Mouse (Mus musculus) embryonic facial prominence, embryonic 12.5 days (tissue): Measurements from ENCODE around the gene Prpsap2. TPM values are rescaled to one million over a fixed set of nuclear protein-coding genes. Genes with fewer than 3 reads are reported as not detected.
"Not testable (repeated sequence)": the region's sequence is repeated elsewhere in the genome, so short reads cannot be mapped to it uniquely, and the experiment has no call there.

Experiments used
- ATAC-seq: fragments of 200-750 bp; cut with Nextera tagmentation; 2 replicates; pipeline ENCODE4 v1.8.0; 2017; ENCODE audit not compliant: insufficient number of reproducible peaks, insufficient read depth, low FRiP score, low TSS enrichment
- H3K27ac ChIP-seq: fragments of 300-500 bp; sonication (generic); 2 replicates; pipeline ENCODE4 v1.5.1; 2016; ENCODE audit warnings: mild to moderate bottlenecking
- H3K27me3 ChIP-seq: fragments of 300-500 bp; sonication (generic); 2 replicates; pipeline ENCODE4 v1.6.1; 2016; ENCODE audit warnings: mild to moderate bottlenecking, moderate library complexity
- H3K36me3 ChIP-seq: fragments of 300-500 bp; sonication (generic); 2 replicates; pipeline ENCODE4 v1.6.1; 2016; ENCODE audit warnings: mild to moderate bottlenecking
- H3K4me1 ChIP-seq: fragments of 300-500 bp; sonication (generic); 2 replicates; pipeline ENCODE4 v1.6.1; 2016
- H3K4me2 ChIP-seq: fragments of 300-500 bp; sonication (generic); replicated peaks from 2 replicates; pipeline ENCODE4 v1.6.1; 2016; ENCODE audit warnings: mild to moderate bottlenecking, moderate library complexity
- H3K4me3 ChIP-seq: fragments of 300-500 bp; sonication (generic); 2 replicates; pipeline ENCODE4 v1.5.1; 2016; ENCODE audit warnings: mild to moderate bottlenecking
- H3K9ac ChIP-seq: fragments of 300-500 bp; sonication (generic); 2 replicates; pipeline ENCODE4 v1.6.1; 2016; ENCODE audit warnings: mild to moderate bottlenecking, moderate library complexity
- H3K9me3 ChIP-seq: fragments of 300-500 bp; sonication (generic); 2 replicates; pipeline ENCODE4 v1.6.1; 2016; ENCODE audit warnings: mild to moderate bottlenecking, moderate library complexity
- WGBS: fragments of 180-500 bp; shearing (Covaris S2); methylation state at CpG from one replicate; pipeline ENCODE4 v1.1.7; 2016; 5-methylcytosine and 5-hydroxymethylcytosine counted together
- polyA plus RNA-seq: library from polyadenylated mRNA; unstranded; fragments of >200 nt; fragmentation: Nextera tagmentation; extraction: Ambion mirVana; gene quantifications from 2 replicates; pipeline ENCODE4 v1.2.1, GENCODE M21; 2016

Gene Prpsap2
- polyA plus RNA-seq, result 34.8 and 34.9 TPM in 2 replicates

- H3K27me3 ChIP-seq, result no peaks in the 10 kb centered on the region
- H3K4me3 ChIP-seq, result peak within 1 kb of the TSS; percentile 50
- H3K36me3 ChIP-seq, result no peaks in the 10 kb centered on the region
- H3K4me1 ChIP-seq, result peaks cover 5% of the 10 kb centered on the region; the same call in 1 of the 2 replicates
- under 1% methylated on average over 51 of the region's 51 CpGs for WGBS
- ATAC-seq, result peak; percentile 91
- peak within 1 kb of the TSS; percentile 52 for H3K4me2 ChIP-seq
- H3K9me3 ChIP-seq, result no peaks in the 10 kb centered on the region
- H3K27ac ChIP-seq, result peak within 1 kb of the TSS; percentile 85
- H3K9ac ChIP-seq, result peak within 1 kb of the TSS; percentile 65
Measured at GRCm38 (mm10) chr11:61761584-61762407, at the start of gene Prpsap2. TSS of gene Prpsap2 (minus strand) at chr11:61762088.

DNA sequence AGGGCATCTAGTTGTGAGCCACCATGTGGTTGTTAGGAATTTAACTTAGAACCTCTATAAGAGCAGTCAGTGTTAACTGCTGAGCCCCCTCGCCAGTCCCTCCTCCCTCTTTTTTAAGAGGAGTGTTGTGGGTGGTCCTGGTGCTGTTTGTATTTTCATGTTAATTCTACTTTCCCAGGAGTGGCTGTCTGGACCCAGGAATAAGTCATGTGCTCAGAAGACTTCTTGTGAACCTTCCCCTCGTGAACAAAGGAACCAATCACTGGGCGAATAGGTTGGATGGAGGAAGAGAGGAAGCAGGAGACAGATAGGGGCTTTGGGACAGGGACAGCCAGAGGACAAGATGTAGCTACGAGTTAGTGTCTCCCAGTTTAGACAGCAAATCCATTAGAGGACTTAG is 47.9 kb upstream of the Prpsap2 start:
- Histone ChIP-seq H3K9me3 (no peaks in the 10 kb centered on the region), H3K4me1 (no peaks in the 10 kb centered on the region), H3K27me3 (no peaks in the 10 kb centered on the region), H3K36me3 (peaks cover 40% of the 10 kb centered on the region), H3K4me3 (no peak overlapping the region), H3K9ac (no peak overlapping the region), H3K4me2 (no peak overlapping the region), H3K27ac (no peak overlapping the region)
- WGBS, result 45% methylated on average over 4 of the region's 4 CpGs
- no peak for ATAC-seq

- Histone ChIP-seq H3K4me2 (no peak overlapping the region), H3K4me3 (no peak overlapping the region), H3K4me1 (no peaks in the 10 kb centered on the region), H3K9ac (no peak overlapping the region), H3K27ac (no peak overlapping the region), H3K27me3 (no peaks in the 10 kb centered on the region), H3K36me3 (peaks cover 37% of the 10 kb centered on the region), H3K9me3 (no peaks in the 10 kb centered on the region)
- ATAC-seq, result no peak
- WGBS, result 87% methylated on average over 2 of the region's 2 CpGs
Measured at GRCm38 (mm10) chr11:61808551-61809117, 46.7 kb upstream of the Prpsap2 start.

- Histone ChIP-seq H3K9me3 (no peaks in the 10 kb centered on the region), H3K27ac (no peak overlapping the region), H3K9ac (no peak overlapping the region), H3K4me3 (no peak overlapping the region), H3K36me3 (peaks cover 37% of the 10 kb centered on the region), H3K4me2 (no peak overlapping the region), H3K4me1 (no peaks in the 10 kb centered on the region), H3K27me3 (no peaks in the 10 kb centered on the region)
- no peak for ATAC-seq
- WGBS, result 86% methylated on average over 1 of the region's 1 CpGs
Measured at GRCm38 (mm10) chr11:61793441-61793840, 31.6 kb upstream of the Prpsap2 start.

GRCm38 (mm10) chr11:61788550-61788949 is 26.7 kb upstream of the Prpsap2 start:
- no peak for ATAC-seq
- H3K9ac ChIP-seq, result no peak overlapping the region
- H3K9me3 ChIP-seq, result no peaks in the 10 kb centered on the region
- no peaks in the 10 kb centered on the region for H3K4me1 ChIP-seq
- WGBS, result 89% methylated on average over 1 of the region's 1 CpGs
- no peak overlapping the region for H3K27ac ChIP-seq
- no peaks in the 10 kb centered on the region for H3K27me3 ChIP-seq
- no peak overlapping the region for H3K4me2 ChIP-seq
- peaks cover 51% of the 10 kb centered on the region for H3K36me3 ChIP-seq
- no peak overlapping the region for H3K4me3 ChIP-seq

- not testable (repeated sequence) for H3K4me2 ChIP-seq, H3K27me3 ChIP-seq, H3K4me3 ChIP-seq, H3K4me1 ChIP-seq, H3K9ac ChIP-seq, ATAC-seq, H3K9me3 ChIP-seq, H3K27ac ChIP-seq
- peaks cover 44% of the 10 kb centered on the region for H3K36me3 ChIP-seq
- 98% methylated on average over 3 of the region's 3 CpGs for WGBS
Measured at GRCm38 (mm10) chr11:61782526-61782925, 20.6 kb upstream of the Prpsap2 start.

GRCm38 (mm10) chr11:61774551-61775149 is 12.8 kb upstream of the Prpsap2 start:
- no peak for ATAC-seq
- Histone ChIP-seq H3K9ac (no peak overlapping the region), H3K4me3 (no peak overlapping the region), H3K4me1 (no peaks in the 10 kb centered on the region), H3K36me3 (peaks cover 28% of the 10 kb centered on the region), H3K27ac (no peak overlapping the region), H3K27me3 (no peaks in the 10 kb centered on the region), H3K9me3 (no peaks in the 10 kb centered on the region), H3K4me2 (no peak overlapping the region)
- 87% methylated on average over 4 of the region's 4 CpGs for WGBS

DNA sequence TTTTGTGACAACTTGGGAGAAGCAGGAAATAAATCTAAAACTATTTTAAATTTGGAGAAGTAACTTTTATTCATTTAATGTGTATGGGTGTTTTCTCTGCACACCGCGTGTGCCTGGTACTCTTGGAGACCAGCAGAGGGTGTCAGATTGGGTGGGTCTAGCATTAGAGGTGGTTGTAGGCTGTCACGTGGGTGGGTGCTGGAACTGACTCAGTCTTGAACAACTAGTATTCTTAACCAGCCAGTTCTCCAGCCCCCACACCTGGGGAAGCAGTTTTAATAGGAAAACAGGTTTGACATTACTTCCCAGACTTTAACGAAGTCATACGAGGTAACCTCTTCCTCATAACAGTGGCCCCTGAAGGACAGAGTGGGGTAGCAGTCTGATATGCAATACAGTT is 1.4 kb downstream of the Prpsap2 start:
- WGBS, result 75% methylated on average over 5 of the region's 5 CpGs
- peak overlapping the region; percentile 52 for H3K4me2 ChIP-seq

GRCm38 (mm10) chr11:61757151-61757550 is 4.7 kb downstream of the Prpsap2 start:
- Histone ChIP-seq H3K27ac (no peak overlapping the region), H3K36me3 (peaks cover 35% of the 10 kb centered on the region), H3K4me2 (no peak overlapping the region), H3K4me3 (no peak overlapping the region), H3K27me3 (no peaks in the 10 kb centered on the region), H3K9ac (no peak overlapping the region), H3K9me3 (no peaks in the 10 kb centered on the region), H3K4me1 (peaks cover 5% of the 10 kb centered on the region; the same call in 1 of the 2 replicates)
- WGBS, result 94% methylated on average over 2 of the region's 2 CpGs
- ATAC-seq, result no peak

More for the DNA sequence above, 1.4 kb downstream of the Prpsap2 start:
- Histone ChIP-seq H3K9ac (no peak overlapping the region), H3K27ac (no peak overlapping the region), H3K36me3 (peaks cover 8% of the 10 kb centered on the region), H3K4me1 (peaks cover 5% of the 10 kb centered on the region; the same call in 1 of the 2 replicates), H3K9me3 (no peaks in the 10 kb centered on the region), H3K27me3 (no peaks in the 10 kb centered on the region), H3K4me3 (0 out of 2 replicates have a peak overlapping the region, but pooled peaks have one; percentile 4)
- ATAC-seq, result no peak

- Histone ChIP-seq H3K4me1 (no peaks in the 10 kb centered on the region), H3K27ac (no peak overlapping the region), H3K9ac (no peak overlapping the region), H3K4me2 (no peak overlapping the region), H3K36me3 (peaks cover 70% of the 10 kb centered on the region), H3K9me3 (no peaks in the 10 kb centered on the region), H3K27me3 (no peaks in the 10 kb centered on the region), H3K4me3 (no peak overlapping the region)
- WGBS, result 83% methylated on average over 5 of the region's 5 CpGs
- ATAC-seq, result no peak
Measured at GRCm38 (mm10) chr11:61751612-61752011, 10.3 kb downstream of the Prpsap2 start.

DNA sequence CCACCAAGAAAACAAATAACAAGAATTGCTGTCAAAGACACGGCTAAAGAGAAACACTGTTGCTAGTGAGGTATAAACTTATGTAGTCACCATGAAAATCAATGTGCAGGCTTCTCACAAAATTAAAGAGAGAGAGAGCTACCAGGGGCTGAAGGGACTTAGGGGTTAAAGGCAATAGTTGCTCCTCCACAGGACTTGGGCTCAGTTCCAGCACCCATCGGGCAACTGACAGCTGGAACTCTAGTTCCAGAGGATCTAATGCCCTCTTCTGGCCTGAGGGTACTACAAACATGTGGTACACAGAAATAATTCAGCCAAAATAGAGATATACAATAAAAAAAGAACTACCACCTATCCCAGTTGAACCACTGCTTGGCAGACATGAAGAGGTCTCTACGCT is 14.7 kb downstream of the Prpsap2 start:
- H3K9ac ChIP-seq, result no peak overlapping the region
- H3K9me3 ChIP-seq, result no peaks in the 10 kb centered on the region
- no peak overlapping the region for H3K4me2 ChIP-seq
- no peak for ATAC-seq
- H3K36me3 ChIP-seq, result peaks cover 63% of the 10 kb centered on the region
- no peak overlapping the region for H3K27ac ChIP-seq
- no peaks in the 10 kb centered on the region for H3K4me1 ChIP-seq
- WGBS, result 68% methylated on average over 3 of the region's 3 CpGs
- no peak overlapping the region for H3K4me3 ChIP-seq
- no peaks in the 10 kb centered on the region for H3K27me3 ChIP-seq

DNA sequence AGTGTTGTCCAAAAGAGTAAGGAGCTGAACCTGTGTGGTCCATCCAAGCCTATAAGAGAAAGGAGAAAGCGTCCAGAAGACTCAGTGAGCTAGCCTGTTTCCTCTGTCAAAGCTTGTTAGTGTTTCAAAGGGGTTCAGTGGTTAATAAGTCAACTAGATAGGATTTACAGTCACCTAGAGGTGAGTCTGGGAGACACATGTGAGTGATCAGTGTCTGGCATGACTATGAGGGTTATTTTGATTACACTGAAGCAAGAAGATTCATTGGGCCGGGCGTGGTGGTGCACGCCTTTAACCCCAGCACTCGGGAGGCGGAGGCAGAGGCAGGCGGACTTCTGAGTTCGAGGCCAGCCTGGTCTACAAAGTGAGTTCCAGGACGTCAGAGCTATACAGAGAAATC is 16.1 kb downstream of the Prpsap2 start:
- Histone ChIP-seq H3K4me2 (no peak overlapping the region), H3K27ac (no peak overlapping the region), H3K27me3 (no peaks in the 10 kb centered on the region), H3K36me3 (peaks cover 63% of the 10 kb centered on the region), H3K9me3 (no peaks in the 10 kb centered on the region), H3K4me1 (no peaks in the 10 kb centered on the region), H3K9ac (no peak overlapping the region), H3K4me3 (no peak overlapping the region)
- ATAC-seq, result no peak
- 98% methylated on average over 9 of the region's 9 CpGs for WGBS
